Mouse (Mus musculus) ovary, postnatal 36 days (tissue): ENCODE measurements at regions not wholly inside any gene's neighbourhood (a gene's known extent, or its start where the extent isn't known, plus 50 kb on each side); places are given as distances from the start of the nearest gene placed in this dataset.

Experiments used
- DNase-seq: peaks from one replicate; pipeline ENCODE4 v3.0.0; 2022; ENCODE audit warnings: low spot score, mixed read lengths

GRCm38 (mm10) chr17:50438960-50439359, 70.2 kb upstream of the Plcl2 start:
- DNase-seq, result no peak

- DNase-seq, result no peak
Observed at GRCm38 (mm10) chr17:50439365-50439764, 69.8 kb upstream of the Plcl2 start.

GRCm38 (mm10) chr17:50442062-50442461, 67.1 kb upstream of the Plcl2 start:
- DNase-seq, result no peak

GRCm38 (mm10) chr17:50442905-50443304, 66.3 kb upstream of the Plcl2 start:
- DNase-seq, result no peak

DNA sequence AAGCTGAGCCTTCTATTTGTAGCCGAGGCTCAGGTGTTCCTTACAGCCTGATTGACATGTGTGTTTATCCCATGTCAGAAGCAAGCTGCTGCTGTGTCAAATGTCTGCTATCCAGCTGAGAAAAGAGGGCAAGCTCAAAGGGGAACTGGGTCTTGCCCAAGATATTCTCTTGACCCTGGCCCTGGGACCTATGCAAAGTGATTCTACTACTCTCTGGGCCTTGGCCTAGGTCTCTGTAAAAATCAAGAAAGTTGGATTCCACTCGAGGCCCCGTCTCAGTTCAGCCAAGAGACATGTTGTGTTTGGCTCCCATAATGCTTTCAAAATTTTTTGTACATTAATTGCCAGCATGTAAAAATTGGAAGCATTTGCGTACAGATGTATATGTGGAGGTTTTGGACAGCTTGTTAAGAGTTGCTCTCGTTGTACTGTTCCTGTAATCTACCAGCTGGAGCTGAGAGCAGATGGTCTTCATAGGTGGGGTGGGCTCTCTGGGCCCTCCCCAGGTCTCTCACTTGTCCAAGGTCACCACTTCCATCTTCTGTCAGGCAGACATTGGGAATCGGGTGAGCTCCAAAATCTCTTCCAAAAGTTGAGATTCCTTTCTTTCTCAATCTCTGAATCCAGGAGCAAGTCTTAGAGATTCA, 65.7 kb upstream of the Plcl2 start:
- no peak for DNase-seq

DNA sequence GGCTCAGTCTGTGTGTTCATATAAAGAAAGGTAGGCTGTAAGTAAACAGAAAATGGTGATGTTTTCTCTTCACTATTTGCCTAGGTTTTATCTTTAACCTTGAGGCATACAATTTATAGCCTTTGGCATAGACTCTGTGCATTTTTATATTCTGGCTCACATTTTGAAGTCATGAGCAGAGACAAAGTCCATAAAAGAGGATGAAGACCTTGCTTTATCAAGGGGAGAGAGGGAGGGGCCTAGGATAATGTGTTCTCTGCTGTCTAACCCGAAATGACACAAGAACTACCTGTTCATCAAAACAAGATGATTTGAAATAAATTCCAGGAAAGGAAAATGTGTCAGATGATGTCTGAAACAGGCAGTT, 65.2 kb upstream of the Plcl2 start:
- DNase-seq, result no peak

- DNase-seq, result no peak
Observed at GRCm38 (mm10) chr17:50448693-50449092, 60.5 kb upstream of the Plcl2 start.

DNA sequence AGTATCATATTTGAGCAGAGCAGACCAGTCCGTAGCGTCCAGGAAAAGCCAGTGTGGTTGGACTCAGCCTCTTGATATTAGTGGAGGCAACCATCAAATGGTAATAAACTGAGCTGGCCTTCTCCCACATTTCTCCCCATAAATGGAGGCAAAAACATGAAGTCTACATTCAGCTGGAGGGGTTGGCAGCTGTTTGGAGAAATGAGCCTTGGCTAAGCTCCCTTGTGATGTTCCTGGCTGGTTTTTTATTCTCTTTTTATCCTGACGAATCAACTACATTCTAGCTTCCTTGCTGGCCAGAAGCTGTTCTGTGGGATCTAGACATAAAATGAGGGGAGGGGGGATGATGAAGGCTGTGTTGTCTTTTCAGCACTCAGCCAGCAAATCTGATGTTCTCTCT, 57.6 kb upstream of the Plcl2 start:
- no peak for DNase-seq

DNA sequence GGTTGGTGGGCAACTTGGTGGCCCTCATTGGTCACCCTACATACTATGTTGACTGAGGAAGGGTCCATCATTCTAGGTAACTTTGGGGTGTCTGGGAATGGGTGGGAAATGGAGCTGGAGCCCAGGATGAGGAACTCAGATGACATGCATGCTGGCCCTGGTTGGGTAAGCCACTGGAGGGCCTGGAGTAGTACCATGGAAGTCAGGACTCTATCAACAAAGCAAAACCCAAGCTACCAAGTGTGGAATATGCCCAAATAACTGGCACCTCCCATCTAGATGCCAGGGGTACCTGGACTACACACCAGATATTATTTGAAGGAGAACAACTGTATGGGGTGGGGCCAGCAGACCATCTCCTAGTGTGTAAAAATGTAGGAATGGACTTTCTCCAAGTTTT, 55.7 kb upstream of the Plcl2 start:
- DNase-seq, result no peak

DNA sequence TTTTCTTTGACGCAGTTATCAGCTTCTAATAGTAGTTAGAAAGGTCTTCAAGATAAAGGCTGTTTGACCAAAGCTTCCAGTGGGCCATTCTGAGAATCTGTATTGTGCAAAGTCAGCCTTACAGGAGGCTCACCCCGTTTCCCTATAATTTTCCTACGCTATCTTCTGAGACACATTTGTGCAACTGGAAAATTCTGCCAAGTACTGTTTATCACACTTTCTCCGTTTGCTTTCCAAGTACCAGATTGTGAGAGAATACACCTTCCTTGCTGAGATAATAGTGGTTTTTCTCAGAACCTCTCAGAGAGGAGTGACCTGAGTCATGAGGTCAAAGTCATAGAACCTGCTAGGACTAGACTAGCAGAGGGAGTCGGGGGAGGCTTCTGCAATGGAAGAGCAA, 55.2 kb upstream of the Plcl2 start:
- DNase-seq, result no peak

DNA sequence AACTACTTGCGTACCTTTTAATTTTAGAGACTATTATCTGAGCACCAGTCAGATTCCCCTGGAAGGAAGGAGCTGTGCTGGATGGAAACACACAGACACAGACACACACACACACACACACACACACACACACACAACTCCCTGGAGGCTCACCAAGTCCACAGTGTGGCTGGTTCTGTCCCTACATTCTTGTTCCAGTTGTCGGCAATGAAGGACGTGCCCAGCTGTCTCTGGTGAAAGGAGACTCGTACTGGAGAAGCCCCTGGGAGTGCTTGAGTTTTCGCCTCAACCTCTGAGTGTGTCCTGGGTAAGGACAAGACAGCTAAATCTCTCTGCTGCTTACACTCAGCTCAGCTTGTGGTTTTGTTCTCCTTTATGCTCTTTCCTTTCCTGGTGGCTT, 54.3 kb upstream of the Plcl2 start:
- DNase-seq, result no peak

GRCm38 (mm10) chr17:50455719-50456118, 53.5 kb upstream of the Plcl2 start:
- DNase-seq, result no peak

GRCm38 (mm10) chr17:50457053-50457697, 52.0 kb upstream of the Plcl2 start:
- no peak for DNase-seq

GRCm38 (mm10) chr17:50458232-50458631, 51.0 kb upstream of the Plcl2 start:
- DNase-seq, result no peak
